Mouse (Mus musculus): ENCODE results near the gene Card6.
"Not testable (repeated sequence)": the region's sequence is repeated elsewhere in the genome, so short reads cannot be mapped to it uniquely, and the experiment has no call there.

The Card6 gene

DNA sequence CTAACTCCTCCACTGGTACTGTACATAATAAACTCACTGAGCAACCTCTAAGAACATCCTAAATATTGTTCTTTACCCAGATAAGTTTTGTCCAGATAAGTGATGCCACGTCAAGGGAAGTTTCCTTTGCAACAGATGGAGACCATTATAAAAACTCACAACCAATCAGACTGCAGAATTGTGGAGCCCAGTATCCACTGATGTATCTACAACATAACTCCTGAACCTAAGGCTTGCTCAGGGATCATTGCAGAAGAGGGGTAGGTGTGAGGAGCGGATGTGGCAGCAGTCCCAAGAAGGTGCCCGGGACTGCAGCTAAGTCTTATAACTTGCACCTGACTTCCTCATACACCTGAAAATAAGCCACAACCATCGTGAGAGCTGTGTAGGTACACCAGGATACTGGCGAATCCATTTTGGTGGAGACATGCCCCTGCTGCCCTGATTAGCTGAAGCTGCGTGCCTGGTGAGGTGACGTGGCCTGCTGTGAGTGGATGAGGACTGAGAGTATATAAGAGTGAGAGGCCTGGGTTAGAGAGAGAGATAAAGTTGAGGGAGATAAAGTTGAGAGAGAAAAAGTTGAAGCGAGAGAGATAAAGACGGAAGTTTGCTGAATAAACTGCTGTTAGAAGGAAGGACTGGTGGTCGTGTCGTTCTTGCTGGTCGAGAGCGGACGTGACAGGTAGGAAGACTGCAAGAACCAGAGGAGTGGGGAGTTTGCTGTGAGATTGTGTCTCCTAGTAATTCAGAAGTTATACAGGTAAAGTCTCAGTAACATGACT lies 22.7 kb upstream of the Card6 start:
- not testable (repeated sequence) for DNase-seq (ENCODE audit: low read depth)

DNA sequence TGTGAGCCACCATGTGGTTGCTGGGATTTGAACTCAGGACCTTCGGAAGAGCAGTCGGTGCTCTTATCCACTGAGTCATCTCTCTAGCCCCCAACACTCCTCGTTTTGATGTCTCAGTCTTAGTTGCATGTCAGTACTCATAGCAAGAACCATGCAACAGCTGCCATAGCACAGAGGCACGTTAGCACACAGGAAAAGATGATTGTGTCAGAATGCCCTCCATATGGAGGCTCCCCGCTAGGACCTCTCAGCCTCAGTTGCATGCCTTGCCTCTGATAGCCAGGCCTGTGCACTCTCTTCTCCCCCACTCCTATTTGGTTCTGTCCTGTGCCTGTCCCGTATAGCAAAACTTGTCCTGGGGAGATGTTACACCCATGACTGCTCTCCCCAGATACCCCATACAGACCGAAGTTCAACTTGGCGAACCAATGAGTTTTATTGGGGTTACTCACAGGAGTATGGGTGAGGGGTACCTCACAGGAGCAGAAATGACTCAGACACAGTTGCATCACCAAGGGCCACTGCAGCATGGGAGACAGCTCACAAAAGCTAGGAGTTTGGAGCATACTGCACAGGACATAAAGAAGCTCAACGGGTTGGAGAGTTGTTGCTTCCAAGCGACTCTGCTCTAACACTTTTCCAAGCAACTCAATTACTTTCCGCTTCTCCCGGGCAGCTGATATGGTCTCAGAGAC lies 20.9 kb upstream of the Card6 start:
- DNase-seq (ENCODE audit: low read depth) = no peak

DNA sequence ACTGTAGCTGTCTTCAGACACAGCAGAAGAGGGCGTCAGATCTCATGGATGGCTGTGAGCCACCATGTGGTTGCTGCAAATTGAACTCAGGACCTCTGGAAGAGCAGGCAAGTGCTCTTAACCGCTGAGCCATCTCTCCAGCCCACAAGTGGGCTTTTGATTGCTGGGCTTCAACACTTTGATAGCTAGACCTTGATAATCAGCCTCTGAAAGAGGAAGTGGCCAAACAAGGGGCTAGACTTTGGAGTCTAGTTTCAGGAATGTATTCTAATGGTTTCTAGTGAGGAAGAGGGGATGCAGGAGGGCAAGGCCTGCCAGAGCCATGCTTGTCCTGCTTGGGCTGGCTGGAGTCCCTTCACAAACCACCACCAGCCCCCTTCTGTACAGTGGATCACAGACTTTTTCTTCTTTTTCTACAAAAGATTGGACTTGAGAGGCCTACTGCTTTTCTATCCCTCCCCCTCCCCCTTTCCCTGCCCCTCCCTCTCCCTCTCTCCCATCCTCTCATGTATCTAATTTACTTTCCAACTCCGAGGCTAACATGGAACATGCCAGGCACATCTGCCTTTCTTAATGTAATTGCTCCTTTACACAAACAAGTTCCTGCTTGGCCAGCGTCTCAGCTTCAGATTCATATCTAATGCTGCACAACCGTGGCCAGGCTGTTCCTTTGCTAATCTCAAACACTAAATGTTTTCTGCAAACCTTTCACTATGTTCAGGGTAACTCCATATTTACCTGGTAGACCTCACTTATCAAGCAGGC lies 20.0 kb upstream of the Card6 start:
- DNase-seq (ENCODE audit: low read depth) = no peak

DNA sequence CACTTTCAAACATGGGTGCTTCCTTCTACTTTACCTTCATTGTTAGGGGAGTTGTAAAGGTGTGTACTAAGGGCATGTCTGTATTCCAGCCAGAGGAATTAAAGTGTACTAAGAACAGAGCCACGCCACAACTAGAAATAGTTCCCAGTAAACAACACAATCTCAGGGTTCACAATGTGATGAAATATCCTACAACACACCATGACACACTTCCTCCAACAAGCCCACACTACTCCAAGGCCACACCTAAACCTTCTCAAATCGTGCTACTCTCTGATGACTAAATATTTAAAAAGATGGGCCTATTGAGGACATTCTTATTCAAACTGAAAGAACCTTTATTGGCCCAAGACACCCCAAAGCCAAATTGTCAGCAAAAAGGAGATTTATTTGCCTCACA lies 19.1 kb upstream of the Card6 start:
- DNase-seq (ENCODE audit: low read depth) = no peak

DNA sequence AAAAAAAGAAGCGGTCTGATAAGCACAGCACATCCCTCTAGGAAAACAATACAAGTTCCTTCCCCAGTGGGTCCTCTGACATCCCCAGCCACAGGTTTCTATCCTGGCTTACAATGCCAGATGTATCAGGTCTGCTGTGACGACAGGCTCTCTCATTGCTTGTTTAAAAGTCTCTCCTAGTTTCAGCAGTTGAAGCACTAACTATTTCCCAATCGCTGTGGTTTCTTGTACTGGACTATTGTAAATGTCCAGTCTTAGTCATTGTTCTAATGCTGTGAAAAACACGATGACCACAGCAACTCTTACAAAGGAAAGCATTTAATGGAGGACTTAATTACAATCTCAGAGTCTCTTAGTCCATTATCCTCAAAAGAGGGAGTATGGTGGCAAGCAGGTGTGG lies 18.1 kb upstream of the Card6 start:
- no peak for DNase-seq (ENCODE audit: low read depth)

DNA sequence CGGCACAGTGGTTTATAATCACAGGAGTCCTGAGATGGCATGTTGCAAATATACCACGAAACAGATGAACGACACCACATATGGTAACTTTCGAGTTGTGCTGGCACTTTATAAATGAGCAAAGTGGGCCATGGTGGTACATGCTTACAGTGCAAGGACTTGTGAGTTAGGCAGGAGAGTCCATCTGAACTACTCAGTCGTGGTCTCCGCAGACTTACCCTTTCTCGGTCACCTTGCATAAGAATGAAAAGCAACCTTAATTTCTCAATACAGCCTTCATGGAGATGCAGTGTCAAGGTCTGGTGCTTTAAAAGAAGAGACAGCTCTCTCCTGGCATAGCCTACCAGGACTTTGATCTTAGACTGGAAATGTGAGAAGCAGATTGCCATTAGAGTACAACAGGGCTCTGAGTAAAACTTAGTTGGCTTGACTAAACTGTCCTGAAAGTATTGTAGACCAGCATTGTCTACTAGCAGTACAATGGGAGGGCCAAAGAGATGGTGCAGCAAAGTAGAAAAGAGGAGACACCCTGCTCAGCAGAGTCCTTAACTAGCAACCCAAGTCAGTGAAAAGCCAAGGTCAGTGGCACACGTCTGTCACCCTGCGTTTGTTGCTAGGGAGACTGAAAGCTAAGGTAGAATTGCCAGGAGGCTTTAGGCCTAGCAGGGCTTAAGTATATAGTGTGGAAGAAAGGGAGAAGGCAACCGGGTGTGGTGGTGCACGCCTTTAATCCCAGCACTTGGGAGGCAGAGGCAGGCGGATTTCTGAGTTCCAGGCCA lies 13.4 kb upstream of the Card6 start:
- DNase-seq (ENCODE audit: low read depth) = no peak

DNA sequence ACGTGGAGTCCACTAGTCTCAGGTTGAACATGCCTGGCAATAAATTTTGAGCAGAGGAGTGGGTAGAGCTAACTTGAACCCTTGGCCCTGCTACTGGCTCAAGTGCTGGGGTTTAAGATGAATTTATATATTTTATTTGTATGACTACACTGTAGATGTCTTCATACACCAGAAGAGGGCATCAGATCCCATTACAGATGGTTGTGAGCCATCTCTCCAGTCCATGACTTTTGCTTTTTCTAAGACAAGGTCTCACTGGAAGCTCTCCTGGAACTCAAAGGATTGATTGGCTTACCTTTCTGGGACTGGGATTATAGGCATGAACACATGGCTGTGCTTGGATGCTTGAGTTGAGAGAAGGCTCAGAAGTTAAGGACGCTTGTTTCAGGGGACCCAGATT lies 11.4 kb upstream of the Card6 start:
- DNase-seq (ENCODE audit: low read depth) = no peak

DNA sequence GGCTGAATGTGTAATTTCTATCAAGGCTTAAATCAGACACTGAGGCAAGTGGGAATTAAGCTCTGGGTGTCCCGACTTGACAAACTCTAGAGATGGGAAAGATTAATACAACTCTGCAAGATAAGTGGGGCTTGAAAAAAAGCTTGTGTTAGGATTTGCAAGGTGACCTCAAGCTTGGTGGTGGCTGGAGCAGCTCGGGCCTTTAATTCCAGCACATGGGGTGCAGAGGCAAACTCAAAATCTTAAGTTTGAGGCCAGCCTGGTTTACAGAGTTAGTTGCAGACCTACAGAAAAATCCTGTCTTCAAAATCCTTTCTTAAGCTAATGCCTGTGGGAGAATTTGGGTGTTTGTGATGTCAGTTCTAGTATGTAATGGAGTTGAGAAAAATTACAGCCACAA lies 10.9 kb upstream of the Card6 start:
- no peak for DNase-seq (ENCODE audit: low read depth)

DNA sequence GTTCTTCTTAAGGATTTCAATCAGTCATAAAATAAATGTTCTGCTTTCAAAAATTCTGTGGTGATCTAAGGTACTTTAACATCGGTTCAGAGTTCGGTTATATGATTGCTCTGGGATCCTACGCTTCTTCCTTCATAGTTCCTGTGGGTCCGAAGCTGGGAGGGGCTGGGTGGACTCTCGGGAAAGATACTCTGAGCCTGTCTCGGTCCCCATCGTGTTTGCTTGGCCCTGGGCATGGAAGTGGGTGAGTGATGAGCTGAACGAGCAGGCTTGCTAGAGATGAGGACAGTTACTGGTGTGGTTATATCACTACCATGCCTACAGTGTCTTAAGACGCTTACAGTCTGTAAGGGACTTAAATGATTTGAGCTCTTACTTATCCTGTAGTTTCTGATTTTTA lies 10.3 kb upstream of the Card6 start:
- DNase-seq (ENCODE audit: low read depth) = no peak

DNA sequence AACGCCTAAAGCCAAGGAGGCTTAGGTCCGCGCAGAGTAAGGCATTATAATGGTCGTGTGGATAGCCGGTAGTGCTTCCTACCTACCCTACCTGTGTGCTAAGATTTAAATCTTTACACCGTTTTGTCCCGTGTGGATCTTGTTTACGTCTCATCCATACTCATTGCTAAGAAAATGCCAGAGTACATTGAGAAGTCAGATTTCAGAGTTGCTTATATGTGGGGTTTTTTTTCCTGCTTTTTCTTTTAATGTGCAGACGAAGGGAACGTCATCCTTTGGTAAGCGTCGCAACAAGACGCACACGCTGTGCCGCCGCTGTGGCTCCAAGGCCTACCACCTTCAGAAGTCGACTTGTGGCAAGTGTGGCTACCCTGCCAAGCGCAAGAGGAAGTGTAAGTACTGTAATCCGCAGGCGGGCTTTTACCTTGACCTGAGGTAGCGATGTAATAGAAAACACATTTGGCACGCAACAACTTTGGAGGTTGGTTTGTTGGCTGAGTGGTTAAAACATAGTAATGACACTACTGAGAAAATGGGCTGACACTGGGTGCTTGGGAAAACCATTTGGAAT lies 8.8 kb upstream of the Card6 start:
- DNase-seq (ENCODE audit: low read depth) = peak; percentile 65

DNA sequence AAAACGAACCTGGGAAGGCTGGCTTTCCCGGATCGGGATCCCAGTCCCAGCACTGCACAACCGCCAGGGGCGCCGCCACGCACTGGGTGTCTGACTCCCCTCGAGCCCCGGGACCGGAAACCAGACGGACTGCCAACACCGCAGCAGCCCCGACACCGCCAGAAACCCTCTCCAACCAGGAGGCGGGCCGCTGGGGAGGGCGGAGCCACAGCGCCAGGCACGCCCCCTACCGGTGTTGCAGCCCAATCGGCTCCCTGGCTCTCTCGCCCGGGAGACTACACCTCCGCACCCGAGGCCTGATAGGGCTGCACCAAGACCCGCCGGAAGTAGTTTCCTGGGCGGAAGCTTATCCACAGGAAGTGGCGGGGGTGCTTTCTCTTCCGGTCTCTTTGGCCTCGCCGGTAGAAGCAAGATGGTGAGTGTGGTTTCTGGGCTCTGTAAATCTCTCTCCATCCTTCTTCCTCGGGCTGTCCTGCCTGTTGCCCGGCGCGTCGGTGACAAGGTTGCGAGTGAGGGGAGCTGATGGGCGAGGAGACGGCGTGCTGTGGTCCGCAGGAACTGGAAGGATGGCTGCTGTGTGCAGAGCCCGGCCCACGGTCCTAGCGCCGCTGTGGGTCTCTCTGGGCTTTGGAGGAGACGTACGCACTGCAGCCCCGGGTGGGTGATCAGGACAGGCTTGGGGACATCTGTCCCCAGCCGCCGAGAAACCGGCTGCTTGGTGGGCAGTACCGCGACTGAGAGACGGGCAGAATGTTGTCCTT lies 8.1 kb upstream of the Card6 start, which contains the start of gene Rpl37:
Rpl37 (plus strand) TSS at position 376 of the 761 bp plus-strand sequence.
- peak; percentile 97 for DNase-seq (ENCODE audit: low read depth)

DNA sequence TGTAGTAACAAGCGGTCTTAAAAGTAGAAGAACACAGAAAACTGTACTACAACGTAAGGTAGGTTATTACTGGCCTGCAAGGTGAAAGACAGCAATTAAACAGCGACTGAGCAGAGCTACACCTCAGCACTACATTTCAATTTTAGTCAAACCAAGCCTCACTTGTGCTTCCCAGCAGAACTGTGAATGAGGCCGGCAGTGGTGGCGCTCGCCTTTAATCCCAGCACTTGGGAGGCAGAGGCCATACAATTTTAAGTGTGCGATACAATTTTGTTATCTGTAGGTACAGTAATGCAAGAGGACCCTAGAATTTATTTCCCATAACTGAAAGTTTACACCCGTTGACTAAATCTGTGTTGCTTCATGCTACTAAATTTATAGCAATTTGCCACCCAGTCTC lies 6.8 kb upstream of the Card6 start:
- no peak for DNase-seq (ENCODE audit: low read depth)

DNA sequence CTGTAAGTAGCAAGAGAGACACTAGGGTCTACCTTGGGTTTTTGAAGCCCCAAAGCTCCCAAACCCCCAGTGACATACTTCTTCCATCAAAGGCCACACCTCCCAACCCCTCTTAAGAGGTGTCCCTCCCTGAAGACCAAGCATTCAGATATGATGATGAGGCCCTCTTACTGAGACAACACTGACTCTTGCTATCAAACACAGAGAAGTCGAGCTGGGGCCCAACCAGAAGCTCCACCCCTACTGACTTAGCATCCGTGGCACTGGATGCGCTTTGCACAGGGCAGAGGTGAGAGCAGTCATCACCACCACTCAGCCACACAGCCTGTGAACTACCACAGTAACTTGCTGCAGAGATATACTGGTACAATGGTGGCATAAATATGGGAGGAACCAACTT lies 4.3 kb upstream of the Card6 start:
- DNase-seq (ENCODE audit: low read depth) = no peak

DNA sequence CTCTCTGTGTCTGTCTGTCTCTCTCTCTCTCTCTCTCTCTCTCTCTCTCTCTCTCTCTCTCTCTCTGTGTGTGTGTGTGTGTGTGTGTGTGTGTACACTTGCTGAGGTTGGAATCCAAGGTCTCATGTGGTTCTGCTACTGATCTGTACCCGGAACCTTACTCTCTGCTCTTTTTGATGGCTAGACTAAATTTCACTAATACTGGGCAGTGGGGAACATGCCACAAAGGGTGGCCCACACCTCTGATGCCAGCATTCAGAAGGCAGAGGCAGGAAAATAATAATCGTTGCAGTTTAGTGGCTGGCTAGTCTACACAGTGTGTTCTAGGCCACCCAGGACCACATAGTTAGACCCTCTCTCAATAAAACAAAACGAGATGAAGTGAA lies 309 bp upstream of the Card6 start:
- DNase-seq (ENCODE audit: low read depth) = no peak

DNA sequence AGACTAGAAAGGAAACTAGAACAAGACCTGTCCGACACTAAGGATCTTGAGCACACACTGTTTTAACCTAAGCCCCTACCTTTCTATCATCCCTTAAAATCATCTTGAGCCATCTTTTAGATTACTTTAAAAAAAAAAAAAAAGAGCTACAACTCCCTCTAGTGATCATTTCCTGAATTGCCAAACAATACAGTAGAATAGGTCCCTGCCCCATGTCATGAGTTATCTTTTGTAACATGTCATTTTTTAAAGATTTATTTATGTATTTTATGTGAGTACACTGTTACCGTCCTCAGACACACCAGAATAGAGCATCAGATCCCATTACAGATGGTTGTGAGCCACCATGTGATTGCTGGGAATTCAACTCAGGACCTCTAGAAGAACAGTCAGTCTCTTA lies 2.0 kb downstream of the Card6 start:
- DNase-seq (ENCODE audit: low read depth) = peak; percentile 84

DNA sequence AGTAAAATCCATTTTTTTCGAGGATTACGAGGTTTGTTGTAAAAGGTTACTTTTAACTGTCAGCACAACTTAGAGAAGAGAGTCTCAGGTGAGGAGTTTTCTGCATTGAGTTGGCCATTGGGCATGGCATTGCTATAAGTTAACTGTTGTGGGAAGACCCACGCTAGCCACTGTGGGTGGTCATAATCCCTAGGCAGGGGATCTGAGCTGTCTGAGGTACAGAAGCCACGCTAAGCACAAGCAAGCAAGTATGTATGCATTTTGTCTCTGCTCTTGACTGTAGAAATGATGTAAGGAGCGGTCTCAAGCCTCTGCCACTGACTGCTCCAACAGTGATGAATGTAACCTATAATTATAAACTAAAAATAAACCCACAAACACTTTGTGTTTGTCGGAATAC lies 2.4 kb downstream of the Card6 start:
- DNase-seq (ENCODE audit: low read depth) = no peak

DNA sequence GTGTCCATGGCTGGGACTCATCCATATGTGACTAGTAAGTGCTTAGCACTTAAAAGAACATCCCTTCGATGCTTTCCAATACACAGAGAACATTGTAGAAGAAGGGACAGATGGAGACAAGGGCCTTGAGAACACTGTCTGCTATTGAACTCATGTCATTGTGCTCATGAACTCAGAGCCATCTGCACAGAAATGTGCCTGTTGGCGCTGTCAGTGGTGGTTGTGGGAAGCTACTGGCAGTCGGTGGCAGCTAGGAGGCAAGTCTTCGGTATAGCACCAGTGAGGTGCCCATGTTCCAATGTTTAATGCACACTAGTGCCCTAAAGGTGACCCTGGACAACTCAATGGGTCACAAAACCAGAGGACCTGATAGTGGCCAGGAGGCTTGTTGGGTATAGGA lies 6.0 kb downstream of the Card6 start:
- DNase-seq (ENCODE audit: low read depth) = no peak

DNA sequence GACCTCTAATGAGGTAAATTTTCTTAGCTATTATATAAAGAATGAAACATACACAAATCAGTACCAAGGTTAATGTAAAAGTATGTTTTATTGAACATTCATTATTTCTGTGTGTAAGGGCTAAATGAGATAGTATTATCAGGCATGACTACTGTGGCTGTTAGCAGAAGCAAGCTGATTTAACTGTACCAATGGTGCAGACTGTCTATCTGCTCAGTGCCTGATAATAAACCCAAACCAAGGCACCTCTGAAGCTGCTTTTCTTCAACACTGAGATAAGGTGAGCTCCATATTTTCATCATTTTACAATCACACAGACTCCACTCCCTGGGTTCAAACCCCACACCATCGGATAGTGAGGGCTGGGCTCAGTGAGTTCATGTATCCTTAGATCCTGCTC lies 11.0 kb downstream of the Card6 start:
- no peak for DNase-seq (ENCODE audit: low read depth)

DNA sequence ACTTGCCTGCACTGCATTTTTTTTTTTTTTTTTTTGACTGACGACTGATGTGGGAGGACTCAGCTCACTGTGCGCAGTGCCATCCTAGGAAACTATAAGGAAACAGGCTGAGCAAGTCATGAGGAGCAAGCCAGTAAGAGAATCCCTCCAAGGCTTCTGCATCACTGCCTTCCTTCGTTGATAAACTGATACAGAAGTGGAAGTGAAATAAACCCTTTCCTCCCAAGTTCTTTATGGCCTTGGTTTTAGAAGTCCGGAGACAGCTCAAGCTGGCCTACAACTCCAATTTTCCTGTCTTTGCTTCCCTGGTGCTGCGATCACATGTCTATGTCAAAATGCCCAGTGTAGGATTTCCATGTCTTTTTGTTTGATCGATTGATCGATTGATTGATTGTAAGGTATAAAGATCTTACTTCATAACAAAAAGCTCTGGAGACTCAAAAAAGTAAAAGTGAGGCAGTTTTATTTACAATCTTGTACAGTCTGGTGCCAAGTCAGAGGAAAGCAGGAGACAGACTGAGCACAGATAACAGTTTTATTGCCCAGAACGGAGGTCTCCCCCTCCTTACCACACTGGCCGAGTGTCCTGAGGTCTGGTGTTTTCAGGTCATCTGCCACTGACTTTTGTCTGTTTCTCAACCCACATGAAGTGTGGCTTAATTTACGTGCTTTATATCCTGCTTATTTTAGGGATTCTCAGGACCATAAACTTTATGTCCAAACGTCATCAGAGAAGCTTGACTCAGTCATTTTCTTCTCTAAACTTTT lies 12.6 kb downstream of the Card6 start:
- no peak for DNase-seq (ENCODE audit: low read depth)

DNA sequence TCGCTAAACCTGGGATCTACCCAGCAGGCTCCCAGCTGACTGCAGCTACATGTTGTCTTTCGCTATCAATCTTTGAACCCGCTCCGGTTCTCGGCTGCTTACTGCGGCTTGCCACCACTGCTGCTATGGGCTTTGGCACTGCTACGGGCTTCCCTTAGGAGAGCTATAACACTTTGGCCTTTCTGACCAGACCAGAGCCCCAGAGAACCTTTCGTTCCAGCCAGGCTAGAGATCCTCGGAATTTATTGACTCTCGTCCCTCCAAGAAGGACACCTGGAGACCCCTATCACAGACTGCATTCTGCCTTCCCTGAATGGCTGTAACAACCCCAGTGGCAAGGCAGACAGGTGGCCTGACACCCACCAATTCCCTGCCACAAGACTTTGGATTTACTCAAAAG lies 18.2 kb downstream of the Card6 start:
- DNase-seq (ENCODE audit: low read depth) = no peak
